Mouse (Mus musculus): ENCODE measurements around the gene Gramd1b. TPM values are rescaled to one million over a fixed set of nuclear protein-coding genes. Genes with fewer than 3 reads are reported as not detected.

Gramd1b gene
- total RNA-seq, 2 experiments from 2014 or later: 161 to 183 TPM

- intact Hi-C loops (cut with DNase I): no loop called here
- DNase-seq (ENCODE audit: low spot score in 2 of 2): no peak
Observed at GRCm38 (mm10) chr9:40438731-40439526, 92.3 kb downstream of the Gramd1b start.

GRCm38 (mm10) chr9:40437891-40438290, 93.3 kb downstream of the Gramd1b start:
- intact Hi-C loops (cut with DNase I): no loop called here
- DNase-seq (ENCODE audit: low spot score in 2 of 2): no peak

- no peak for DNase-seq (ENCODE audit: low spot score in 2 of 2)
- intact Hi-C loops (cut with DNase I): no loop called here
Observed at GRCm38 (mm10) chr9:40433286-40433685, 97.9 kb downstream of the Gramd1b start.

- intact Hi-C loops (cut with DNase I): no loop called here
- DNase-seq (ENCODE audit: low spot score in 2 of 2): no peak
Observed at GRCm38 (mm10) chr9:40430969-40431368, 100.2 kb downstream of the Gramd1b start.

GRCm38 (mm10) chr9:40427663-40428062, 103.5 kb downstream of the Gramd1b start:
- intact Hi-C loops (cut with DNase I): no loop called here
- DNase-seq (ENCODE audit: low spot score in 2 of 2): no peak

- intact Hi-C loops (cut with DNase I): no loop called here
- DNase-seq (ENCODE audit: low spot score in 2 of 2): no peak
Observed at GRCm38 (mm10) chr9:40426282-40426964, 104.8 kb downstream of the Gramd1b start.

GRCm38 (mm10) chr9:40424874-40425273, 106.3 kb downstream of the Gramd1b start:
- no peak for DNase-seq (ENCODE audit: low spot score in 2 of 2)
- intact Hi-C loops (cut with DNase I): no loop called here

- intact Hi-C loops (cut with DNase I): no loop called here
Observed at GRCm38 (mm10) chr9:40423427-40423867, 107.7 kb downstream of the Gramd1b start.

GRCm38 (mm10) chr9:40422368-40423057, 108.7 kb downstream of the Gramd1b start:
- no peak for DNase-seq (ENCODE audit: low spot score in 2 of 2)
- intact Hi-C loops (cut with DNase I): no loop called here

More at GRCm38 (mm10) chr9:40423427-40423867, 107.7 kb downstream of the Gramd1b start:
- DNase-seq (ENCODE audit: low spot score in 2 of 2): no peak

- intact Hi-C loops (cut with DNase I): no loop called here
Observed at GRCm38 (mm10) chr9:40420652-40421335, 110.4 kb downstream of the Gramd1b start.

GRCm38 (mm10) chr9:40418803-40419202, 112.4 kb downstream of the Gramd1b start:
- intact Hi-C loops (cut with DNase I): loop anchor here (5.0 kb wide), 2 partner anchors 33 to 338 kb away; no protein-coding TSS in a partner anchor
- DNase-seq (ENCODE audit: low spot score in 2 of 2): no peak

More at GRCm38 (mm10) chr9:40420652-40421335, 110.4 kb downstream of the Gramd1b start:
- no peak for DNase-seq (ENCODE audit: low spot score in 2 of 2)

- DNase-seq (ENCODE audit: low spot score in 2 of 2): no peak
- intact Hi-C loops (cut with DNase I): loop anchor here (5.0 kb wide), 2 partner anchors 36 to 341 kb away; no protein-coding TSS in a partner anchor
Observed at GRCm38 (mm10) chr9:40416150-40416549, 115.0 kb downstream of the Gramd1b start.

- intact Hi-C loops (cut with DNase I): loop anchor here (1.0 to 5.0 kb wide), 3 partner anchors 37 to 342 kb away; no protein-coding TSS in a partner anchor
- DNase-seq (ENCODE audit: low spot score in 2 of 2): peak; percentile 79 to 90
Observed at GRCm38 (mm10) chr9:40414904-40415766, 116.0 kb downstream of the Gramd1b start.

GRCm38 (mm10) chr9:40414498-40414903, 116.7 kb downstream of the Gramd1b start:
- intact Hi-C loops (cut with DNase I): no loop called here
- peak; percentile 69 to 78 for DNase-seq (ENCODE audit: low spot score in 2 of 2)

- intact Hi-C loops (cut with DNase I): no loop called here
- DNase-seq (ENCODE audit: low spot score in 2 of 2): no peak
Observed at GRCm38 (mm10) chr9:40413601-40414000, 117.6 kb downstream of the Gramd1b start.

- intact Hi-C loops (cut with DNase I): no loop called here
- no peak for DNase-seq (ENCODE audit: low spot score in 2 of 2)
Observed at GRCm38 (mm10) chr9:40412931-40413330, 118.3 kb downstream of the Gramd1b start.

GRCm38 (mm10) chr9:40412246-40412645, 118.9 kb downstream of the Gramd1b start:
- DNase-seq (ENCODE audit: low spot score in 2 of 2): no peak
- intact Hi-C loops (cut with DNase I): no loop called here

- intact Hi-C loops (cut with DNase I): no loop called here
- DNase-seq (ENCODE audit: low spot score in 2 of 2): no peak
Observed at GRCm38 (mm10) chr9:40410895-40411294, 120.3 kb downstream of the Gramd1b start.

All from left cerebral cortex, postnatal 25 days (tissue).